Mouse (Mus musculus) liver, postnatal 0 days (tissue): ENCODE measurements around the gene Rcor2.

Experiments used
- CTCF ChIP-seq: sonication (generic); IDR thresholded peaks from 2 replicates; pipeline ENCODE4 v1.5.1; 2016; ENCODE audit warnings: antibody characterized with exemption, low read depth
- EP300 ChIP-seq: IDR thresholded peaks from 2 replicates; pipeline ENCODE4 v1.6.1; 2016; ENCODE audit warnings: antibody characterized with exemption, low read depth, mild to moderate bottlenecking

- no peak for TF ChIP-seq CTCF
- TF ChIP-seq EP300, result no peak
Measured at GRCm38 (mm10) chr19:7246021-7246420, 21.1 kb upstream of the Rcor2 start.
